Comparison of ENCODE assay signal across 9 mouse cellular contexts in the genomic region with DNA sequence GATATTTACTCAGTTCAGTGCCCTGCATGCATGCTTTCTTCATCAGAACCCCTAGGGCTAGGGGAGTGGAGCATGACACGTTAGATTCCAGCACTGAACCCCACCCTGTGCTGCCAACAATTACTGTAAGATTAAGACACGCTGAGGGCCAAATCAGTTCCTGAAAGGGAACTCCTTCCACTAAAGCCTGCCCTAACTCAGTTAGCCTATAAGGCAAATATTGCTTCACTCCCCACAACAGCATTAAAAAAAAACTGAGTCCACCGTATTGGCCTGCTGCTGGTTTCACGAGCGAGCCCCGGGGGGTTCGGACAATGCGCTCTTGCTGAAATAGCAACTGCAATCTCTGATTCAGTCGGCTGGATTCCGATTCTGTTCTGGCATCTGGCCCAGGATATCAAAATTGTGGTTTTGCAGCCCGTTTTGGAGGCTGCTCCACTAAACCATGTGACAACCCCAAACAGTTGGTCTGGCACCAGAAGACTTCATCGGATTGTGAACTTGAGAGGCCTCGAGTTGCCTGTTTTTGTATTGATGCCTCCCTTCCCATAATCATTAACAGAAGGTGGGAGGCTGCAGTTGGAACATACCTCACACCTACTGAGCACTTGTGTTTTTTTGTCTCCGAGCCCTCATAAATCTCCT. TPM values are rescaled to one million over a fixed set of nuclear protein-coding genes. Genes with fewer than 3 reads are reported as not detected.
A peak's percentile ranks its signal among the peaks of the same experiment; 100 is the strongest.
DNase-seq lines count a peak whose midpoint lies in the region; ATAC-seq and TF ChIP-seq lines count a peak whose summit lies in the region.
"Had no signal": no experiment of that assay in that cellular context is flagged by ENCODE, and none has a peak within 500 bp of the region (broad histone marks: within the 10 kb centered on the region; RNA-seq: fewer than 3 reads in every experiment).

No protein-coding gene starts in this region.

- H3K9me3 ChIP-seq in embryonic facial prominence, embryonic 11.5 days (replicated peaks; ENCODE audit: control insufficient read depth, low read length): no peaks in the 10 kb centered on the region
- H3K9me3 ChIP-seq in embryonic facial prominence, embryonic 10.5 days: no peaks in the 10 kb centered on the region
- H3K9me3 ChIP-seq in forebrain, postnatal 0 days (ENCODE audit: low read length): no peaks in the 10 kb centered on the region
- no peaks in the 10 kb centered on the region for H3K9me3 ChIP-seq in limb, embryonic 12.5 days

- H3K27ac ChIP-seq in embryonic facial prominence, embryonic 11.5 days (replicated peaks; ENCODE audit: low read depth, low read length): no peak overlapping the region
- no peak overlapping the region for H3K27ac ChIP-seq in embryonic facial prominence, embryonic 10.5 days (replicated peaks)
- H3K27ac ChIP-seq in forebrain, postnatal 0 days (ENCODE audit: low read depth, low read length): no peak overlapping the region
- no peak overlapping the region for H3K27ac ChIP-seq in kidney, adult 2 months (ENCODE audit: insufficient read depth, low read depth, low read length)
- peak overlapping the region; percentile 79 for H3K27ac ChIP-seq in limb, embryonic 12.5 days

- TF ChIP-seq POLR2A in kidney, adult 2 months (IDR thresholded peaks at IDR 0.05; ENCODE audit: low read depth, low read length): no peak

- no peak overlapping the region for H3K4me3 ChIP-seq in embryonic facial prominence, embryonic 11.5 days (ENCODE audit: low read depth, low read length)
- no peak overlapping the region for H3K4me3 ChIP-seq in embryonic facial prominence, embryonic 10.5 days
- H3K4me3 ChIP-seq in forebrain, postnatal 0 days (ENCODE audit: low read depth, low read length): no peak overlapping the region
- H3K4me3 ChIP-seq in kidney, adult 2 months (ENCODE audit: insufficient read depth, low read depth, low read length): no peak overlapping the region
- no peak overlapping the region for H3K4me3 ChIP-seq in limb, embryonic 12.5 days (replicated peaks)
- H3K4me3 ChIP-seq: erythroblast, embryonic 14.5 days had no signal

- H3K4me1 ChIP-seq in embryonic facial prominence, embryonic 11.5 days (ENCODE audit: control insufficient read depth, insufficient read depth, low read length): no peaks in the 10 kb centered on the region
- peaks cover 8% of the 10 kb centered on the region for H3K4me1 ChIP-seq in embryonic facial prominence, embryonic 10.5 days
- no peaks in the 10 kb centered on the region for H3K4me1 ChIP-seq in forebrain, postnatal 0 days (ENCODE audit: insufficient read depth)
- no peaks in the 10 kb centered on the region for H3K4me1 ChIP-seq in kidney, adult 2 months (ENCODE audit: control insufficient read depth, insufficient read depth, low read length)
- peaks cover 37% of the 10 kb centered on the region for H3K4me1 ChIP-seq in limb, embryonic 12.5 days (replicated peaks)

- H3K4me2 ChIP-seq in embryonic facial prominence, embryonic 11.5 days (ENCODE audit: low read depth, low read length): no peak overlapping the region
- H3K4me2 ChIP-seq in forebrain, postnatal 0 days (ENCODE audit: low read depth): 0 out of 2 replicates have a peak overlapping the region, but pooled peaks have one; percentile 14
- H3K4me2 ChIP-seq in limb, embryonic 12.5 days: peak overlapping the region; percentile 46

- no peaks in the 10 kb centered on the region for H3K27me3 ChIP-seq in embryonic facial prominence, embryonic 11.5 days (ENCODE audit: control insufficient read depth, insufficient read depth, low read length)
- no peaks in the 10 kb centered on the region for H3K27me3 ChIP-seq in embryonic facial prominence, embryonic 10.5 days (replicated peaks; ENCODE audit: low read depth, poor library complexity, severe bottlenecking)
- H3K27me3 ChIP-seq in forebrain, postnatal 0 days (ENCODE audit: insufficient read depth, low read length): no peaks in the 10 kb centered on the region
- no peaks in the 10 kb centered on the region for H3K27me3 ChIP-seq in kidney, adult 2 months (replicated peaks; ENCODE audit: control insufficient read depth, insufficient read depth, low read length)
- peaks cover 7% of the 10 kb centered on the region; the same call in 1 of the 2 replicates for H3K27me3 ChIP-seq in limb, embryonic 12.5 days

- ATAC-seq in embryonic facial prominence, embryonic 11.5 days (replicated peaks; ENCODE audit: insufficient number of reproducible peaks, low FRiP score, low TSS enrichment, low read depth): 0 out of 2 replicates have a peak, but pooled peaks have one; percentile 14
- ATAC-seq in forebrain, postnatal 0 days: peak; percentile 40
- ATAC-seq in limb, embryonic 12.5 days (ENCODE audit: insufficient number of reproducible peaks, insufficient read depth, low FRiP score, low TSS enrichment, low read depth): peak; percentile 66

- 59% methylated on average over 14 of the region's 14 CpGs for WGBS in embryonic facial prominence, embryonic 11.5 days
- 66% methylated on average over 14 of the region's 14 CpGs for WGBS in embryonic facial prominence, embryonic 10.5 days
- WGBS in forebrain, postnatal 0 days: 39% methylated on average over 14 of the region's 14 CpGs
- WGBS in kidney, adult 2 months: 16% methylated on average over 14 of the region's 14 CpGs
- 16% methylated on average over 14 of the region's 14 CpGs for WGBS in limb, embryonic 12.5 days

- no peaks in the 10 kb centered on the region for H3K36me3 ChIP-seq in embryonic facial prominence, embryonic 11.5 days (replicated peaks; ENCODE audit: control insufficient read depth, insufficient read depth, low read depth, low read length)
- H3K36me3 ChIP-seq in embryonic facial prominence, embryonic 10.5 days (replicated peaks): no peaks in the 10 kb centered on the region
- no peaks in the 10 kb centered on the region for H3K36me3 ChIP-seq in forebrain, postnatal 0 days (ENCODE audit: insufficient read depth)
- no peaks in the 10 kb centered on the region for H3K36me3 ChIP-seq in kidney, adult 2 months (ENCODE audit: control insufficient read depth, insufficient read depth, low read length)
- H3K36me3 ChIP-seq in limb, embryonic 12.5 days: no peaks in the 10 kb centered on the region

- peak; percentile 13 for DNase-seq in embryonic facial prominence, embryonic 11.5 days (ENCODE audit: low spot score)
- no peak for DNase-seq in embryonic facial prominence, embryonic 10.5 days (ENCODE audit: low spot score)
- peak; percentile 40 to 85 for DNase-seq in adrenal gland, adult (ENCODE audit: inconsistent age in 2 of 2, low spot score in 1 of 2)
- DNase-seq in forebrain, postnatal 0 days: peak; percentile 47
- DNase-seq in kidney, adult 2 months: peak; percentile 47
- DNase-seq in ovary, postnatal 14 days (ENCODE audit: low spot score): peak; percentile 51
- no peak for DNase-seq in thymus, postnatal 4 days

- TF ChIP-seq CTCF in forebrain, postnatal 0 days (IDR thresholded peaks at IDR 0.05; ENCODE audit: low read depth): no peak
- TF ChIP-seq CTCF in kidney, adult 2 months (conservative IDR thresholded peaks at IDR 0.05; ENCODE audit: insufficient read depth, insufficient read length, low read depth, low read length): no peak

- H3K9ac ChIP-seq in embryonic facial prominence, embryonic 11.5 days (replicated peaks; ENCODE audit: low read length): no peak overlapping the region
- H3K9ac ChIP-seq in forebrain, postnatal 0 days: no peak overlapping the region
- H3K9ac ChIP-seq in limb, embryonic 12.5 days (replicated peaks): no peak overlapping the region

RNA-seq across cellular contexts. Expression of a gene that starts 7.7 kb away (rescaled TPM):
- polyA plus RNA-seq in embryonic facial prominence, embryonic 11.5 days (2014; fragmentation: Nextera tagmentation; extraction: Ambion mirVana): 0.36 and 0.46 TPM in 2 replicates
- polyA plus RNA-seq in embryonic facial prominence, embryonic 10.5 days (2016; fragmentation: Nextera tagmentation; extraction: Ambion mirVana): 0.57 and 0.83 TPM in 2 replicates
- total RNA-seq in forebrain, postnatal 0 days (2014; rRNA removed): 1.1 TPM in 2 replicates
- 0.31 and 0.34 TPM in 2 replicates for polyA plus RNA-seq in forebrain, postnatal 0 days (2015; fragmentation: Nextera tagmentation; extraction: Ambion mirVana)
- 1.4 TPM in 2 replicates for polyA plus RNA-seq in kidney, adult 2 months (2012; rRNA removed)
- 1.2 TPM in 2 replicates for polyA plus RNA-seq in limb, embryonic 12.5 days (2016; fragmentation: Nextera tagmentation; extraction: Ambion mirVana)
- polyA plus RNA-seq: erythroblast, embryonic 14.5 days had no signal

Comparison
In these comparisons a context has a peak if more than half of its experiments do, and no peak if none do; other contexts are left out.
1. DNase-seq: peak in embryonic facial prominence, embryonic 11.5 days (single experiment), adrenal gland, adult (2 of 2), forebrain, postnatal 0 days (single experiment), kidney, adult 2 months (single experiment) and ovary, postnatal 14 days (single experiment); none in embryonic facial prominence, embryonic 10.5 days (single experiment) and thymus, postnatal 4 days (single experiment).
2. ATAC-seq: peak in every context shown above with its lines; median percentile 66 in limb, embryonic 12.5 days; 40 in forebrain, postnatal 0 days; 14 in embryonic facial prominence, embryonic 11.5 days.